In the genomic region with DNA sequence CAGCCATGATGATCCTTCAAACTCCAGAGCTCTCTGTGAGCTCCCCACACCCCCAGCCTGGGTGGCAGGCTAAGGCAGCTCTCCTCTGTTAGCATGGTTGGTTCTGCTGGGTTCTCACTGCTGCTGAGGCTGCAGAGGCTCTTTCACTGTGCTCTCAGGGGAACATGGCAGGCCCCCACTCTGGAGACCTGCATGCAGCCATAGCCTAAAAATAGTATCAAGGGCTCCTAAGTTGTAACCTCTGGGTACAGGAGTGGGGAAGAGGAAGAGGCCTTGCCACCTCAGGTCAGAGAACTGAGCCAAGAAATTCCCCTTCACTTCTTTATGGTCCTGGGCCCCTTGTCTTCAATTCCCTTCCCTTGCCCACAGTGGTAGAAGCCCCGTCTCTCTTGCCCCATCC, we compare ENCODE assay signal across 12 mouse cellular contexts. TPM values are rescaled to one million over a fixed set of nuclear protein-coding genes. Genes with fewer than 3 reads are reported as not detected.
A peak's percentile ranks its signal among the peaks of the same experiment; 100 is the strongest.
DNase-seq lines count a peak whose midpoint lies in the region; ATAC-seq and TF ChIP-seq lines count a peak whose summit lies in the region.
"Had no signal": no experiment of that assay in that cellular context is flagged by ENCODE, and none has a peak within 500 bp of the region (broad histone marks: within the 10 kb centered on the region; RNA-seq: fewer than 3 reads in every experiment).

No protein-coding gene starts in this region.

- H3K4me3 ChIP-seq in kidney, embryonic 16.5 days (ENCODE audit: low read length), result no peak overlapping the region
- peak overlapping the region; percentile 59 for H3K4me3 ChIP-seq in bone marrow, adult 2 months (replicated peaks; ENCODE audit: control insufficient read depth, low read depth, low read length)
- H3K4me3 ChIP-seq in liver, embryonic 14.5 days (ENCODE audit: insufficient read depth in 1 of 2, low read depth in 2 of 2, low read length in 2 of 2), result no peak overlapping the region
- no peak overlapping the region for H3K4me3 ChIP-seq in midbrain, embryonic 10.5 days
- no peak overlapping the region for H3K4me3 ChIP-seq in midbrain, embryonic 14.5 days (replicated peaks; ENCODE audit: low read depth, low read length)
- H3K4me3 ChIP-seq: kidney, embryonic 15.5 days had no signal

- TF ChIP-seq EP300 in liver, embryonic 14.5 days (IDR thresholded peaks at IDR 0.05; ENCODE audit: low read depth), result no peak

- DNase-seq in kidney, postnatal 4 days, result no peak
- DNase-seq in liver, embryonic 14.5 days (ENCODE audit: low read depth in 3 of 3, low spot score in 3 of 3), result no peak
- no peak for DNase-seq in midbrain, embryonic 10.5 days (ENCODE audit: low spot score)
- no peak for DNase-seq in midbrain, embryonic 14.5 days
- DNase-seq: adrenal gland, postnatal 25 days; cerebellum, postnatal 14 days; gastrocnemius, postnatal 14 days had no signal

- TF ChIP-seq CTCF in bone marrow, adult 2 months (IDR thresholded peaks at IDR 0.05; ENCODE audit: control insufficient read depth, insufficient read depth, low read length), result no peak
- TF ChIP-seq CTCF in liver, embryonic 14.5 days (IDR thresholded peaks at IDR 0.05; ENCODE audit: low read depth), result no peak

- no peaks in the 10 kb centered on the region for H3K36me3 ChIP-seq in kidney, embryonic 16.5 days (ENCODE audit: insufficient read depth, low read length)
- H3K36me3 ChIP-seq in liver, embryonic 14.5 days (replicated peaks; ENCODE audit: control insufficient read depth, insufficient read depth, low read depth), result no peaks in the 10 kb centered on the region
- H3K36me3 ChIP-seq in midbrain, embryonic 10.5 days, result no peaks in the 10 kb centered on the region
- H3K36me3 ChIP-seq in midbrain, embryonic 14.5 days (ENCODE audit: control insufficient read depth, insufficient read depth, low read length), result no peaks in the 10 kb centered on the region
- H3K36me3 ChIP-seq: kidney, embryonic 15.5 days had no signal

- H3K27ac ChIP-seq in kidney, embryonic 16.5 days (ENCODE audit: low read length), result no peak overlapping the region
- H3K27ac ChIP-seq in bone marrow, adult 2 months (ENCODE audit: control insufficient read depth, insufficient read depth, low read depth, low read length, poor library complexity), result peak overlapping the region; percentile 71
- no peak overlapping the region for H3K27ac ChIP-seq in liver, embryonic 14.5 days
- no peak overlapping the region for H3K27ac ChIP-seq in midbrain, embryonic 10.5 days (replicated peaks)
- H3K27ac ChIP-seq in midbrain, embryonic 14.5 days (replicated peaks; ENCODE audit: low read depth, low read length), result no peak overlapping the region
- H3K27ac ChIP-seq: kidney, embryonic 15.5 days had no signal

- H3K4me1 ChIP-seq in kidney, embryonic 16.5 days (ENCODE audit: insufficient read depth, low read length), result peaks cover 39% of the 10 kb centered on the region
- peaks cover 14% of the 10 kb centered on the region for H3K4me1 ChIP-seq in bone marrow, adult 2 months (ENCODE audit: control insufficient read depth, insufficient read depth, low read length)
- H3K4me1 ChIP-seq in liver, embryonic 14.5 days (replicated peaks; ENCODE audit: control insufficient read depth in 2 of 2, insufficient read depth in 2 of 2, low read length in 1 of 2), result peaks cover 0 to 8% of the 10 kb centered on the region in 2 experiments; a peak in 3 of 4 replicates
- H3K4me1 ChIP-seq in midbrain, embryonic 10.5 days, result peaks cover 21% of the 10 kb centered on the region
- H3K4me1 ChIP-seq in midbrain, embryonic 14.5 days (ENCODE audit: control insufficient read depth, insufficient read depth, low read length), result no peaks in the 10 kb centered on the region

- H3K9me3 ChIP-seq in kidney, embryonic 16.5 days (ENCODE audit: low read length), result no peaks in the 10 kb centered on the region
- no peaks in the 10 kb centered on the region for H3K9me3 ChIP-seq in liver, embryonic 14.5 days (ENCODE audit: control insufficient read depth, low read length)
- no peaks in the 10 kb centered on the region for H3K9me3 ChIP-seq in midbrain, embryonic 10.5 days (replicated peaks)
- H3K9me3 ChIP-seq in midbrain, embryonic 14.5 days (ENCODE audit: control insufficient read depth, low read length), result no peaks in the 10 kb centered on the region
- H3K9me3 ChIP-seq: kidney, embryonic 15.5 days had no signal

- H3K27me3 ChIP-seq in kidney, embryonic 16.5 days (ENCODE audit: insufficient read depth, low read length), result no peaks in the 10 kb centered on the region
- no peaks in the 10 kb centered on the region for H3K27me3 ChIP-seq in liver, embryonic 14.5 days (ENCODE audit: control insufficient read depth, insufficient read depth, low read length)
- peaks cover 19% of the 10 kb centered on the region for H3K27me3 ChIP-seq in midbrain, embryonic 10.5 days (ENCODE audit: low read depth, poor library complexity, severe bottlenecking)
- H3K27me3 ChIP-seq in midbrain, embryonic 14.5 days (ENCODE audit: control insufficient read depth, insufficient read depth, low read length), result no peaks in the 10 kb centered on the region
- H3K27me3 ChIP-seq: kidney, embryonic 15.5 days had no signal

- 93% methylated on average over 1 of the region's 1 CpGs for WGBS in kidney, embryonic 16.5 days
- 10% methylated on average over 1 of the region's 1 CpGs for WGBS in bone marrow, adult 2 months
- WGBS in liver, embryonic 14.5 days (ENCODE audit: insufficient replicate concordance), result 50% methylated on average over 1 of the region's 1 CpGs
- 86% methylated on average over 1 of the region's 1 CpGs for WGBS in midbrain, embryonic 10.5 days
- 80% methylated on average over 1 of the region's 1 CpGs for WGBS in midbrain, embryonic 14.5 days

- no peak for ATAC-seq in kidney, embryonic 16.5 days (ENCODE audit: low FRiP score, low TSS enrichment)
- ATAC-seq in CD4-positive, CD25-positive, alpha-beta regulatory T cell, adult 4 months, result peak; percentile 6
- ATAC-seq in liver, embryonic 14.5 days (ENCODE audit: insufficient read depth), result no peak
- ATAC-seq in midbrain, embryonic 14.5 days (ENCODE audit: low FRiP score, low TSS enrichment), result no peak
- ATAC-seq: midbrain, embryonic 16.5 days had no signal

- H3K9ac ChIP-seq in kidney, embryonic 16.5 days (replicated peaks; ENCODE audit: low read length), result 0 out of 2 replicates have a peak overlapping the region, but pooled peaks have one; percentile 25
- H3K9ac ChIP-seq in liver, embryonic 14.5 days (replicated peaks), result no peak overlapping the region
- H3K9ac ChIP-seq in midbrain, embryonic 14.5 days (replicated peaks; ENCODE audit: low read length), result no peak overlapping the region
- H3K9ac ChIP-seq: kidney, embryonic 15.5 days had no signal

- no peak for TF ChIP-seq POLR2A in bone marrow, adult 2 months (IDR thresholded peaks at IDR 0.05; ENCODE audit: borderline replicate concordance, control insufficient read depth, low read depth, low read length)

- no peak overlapping the region for H3K4me2 ChIP-seq in kidney, embryonic 16.5 days (replicated peaks; ENCODE audit: low read depth, low read length)
- H3K4me2 ChIP-seq in liver, embryonic 14.5 days (ENCODE audit: low read depth), result peak overlapping the region; percentile 1; the same call in 1 of the 2 replicates
- no peak overlapping the region for H3K4me2 ChIP-seq in midbrain, embryonic 14.5 days (ENCODE audit: low read length)
- H3K4me2 ChIP-seq: kidney, embryonic 15.5 days had no signal

RNA-seq across cellular contexts. Expression of a gene that starts 19.6 kb away (rescaled TPM):
- 17.8 and 18.7 TPM in 2 replicates for polyA plus RNA-seq in kidney, embryonic 16.5 days (2015; fragmentation: Nextera tagmentation; extraction: Ambion mirVana)
- 10 to 100 TPM; 21.4 to 36.6 TPM for polyA plus RNA-seq in CD4-positive, CD25-positive, alpha-beta regulatory T cell, adult 4 months (2017; shearing (Covaris generic))
- polyA plus RNA-seq in bone marrow, adult 2 months (2011; ENCODE audit: insufficient read depth, insufficient read length, low replicate concordance, missing spikeins), result 14.2 and 47.3 TPM in 2 replicates
- 2.6 TPM in 2 replicates for polyA plus RNA-seq in liver, embryonic 14.5 days (2012; rRNA removed)
- polyA plus RNA-seq in liver, embryonic 14.5 days (2014; fragmentation: Nextera tagmentation; extraction: Ambion mirVana), result 1.4 and 1.5 TPM in 2 replicates
- 3.8 and 4.1 TPM in 2 replicates for polyA plus RNA-seq in midbrain, embryonic 10.5 days (2016; fragmentation: Nextera tagmentation; extraction: Ambion mirVana)
- 2.1 and 4.0 TPM in 2 replicates for polyA plus RNA-seq in midbrain, embryonic 14.5 days (2014; fragmentation: Nextera tagmentation; extraction: Ambion mirVana)
